Mouse (Mus musculus) C2C12 (cell line): ENCODE results near the gene Cdk5rap2. TPM values are rescaled to one million over a fixed set of nuclear protein-coding genes. Genes with fewer than 3 reads are reported as not detected.

Experiments used
- H3K27me3 ChIP-seq: one replicate; pipeline ENCODE4 v1.6.1; 2011; ENCODE audit not compliant: control insufficient read depth, insufficient read depth, insufficient read length
- H3K36me3 ChIP-seq: one replicate; pipeline ENCODE4 v1.6.1; 2011; ENCODE audit not compliant: control insufficient read depth, insufficient read depth
- H3K4me3 ChIP-seq: one replicate; pipeline ENCODE4 v1.5.1; 2011; ENCODE audit warnings: mild to moderate bottlenecking, control low read depth; ENCODE audit not compliant: poor library complexity, insufficient read depth, severe bottlenecking
- H3K79me2 ChIP-seq: one replicate; pipeline ENCODE4 v1.6.1; 2011; ENCODE audit not compliant: control insufficient read depth, insufficient read depth
- H3K79me3 ChIP-seq: one replicate; pipeline ENCODE4 v1.6.1; 2011; ENCODE audit warnings: low read depth, control low read depth
- H3ac ChIP-seq: one replicate; pipeline ENCODE3; 2011; ENCODE audit warnings: low read depth; ENCODE audit not compliant: control insufficient read depth, insufficient read length
- CEBPB ChIP-seq: IDR thresholded peaks from one replicate; pipeline ENCODE4 v1.6.1; 2011; ENCODE audit warnings: low read depth, mild to moderate bottlenecking, control low read depth, moderate library complexity
- CTCF ChIP-seq: IDR thresholded peaks from one replicate; pipeline ENCODE4 v1.5.1; 2011; ENCODE audit not compliant: control insufficient read depth, insufficient read depth, insufficient read length
- FOSL1 ChIP-seq: IDR thresholded peaks from one replicate; pipeline ENCODE4 v1.8.0; 2011; ENCODE audit warnings: mild to moderate bottlenecking, low read length; ENCODE audit not compliant: poor library complexity, insufficient read depth, severe bottlenecking
- MAX ChIP-seq: IDR thresholded peaks from one replicate; pipeline ENCODE4 v1.6.1; 2011; ENCODE audit warnings: mild to moderate bottlenecking, control low read depth
- MYOD1 ChIP-seq: IDR thresholded peaks from one replicate; pipeline ENCODE4 v1.6.1; 2011; ENCODE audit warnings: low read depth; ENCODE audit not compliant: control insufficient read depth, insufficient read length
- MYOG ChIP-seq: IDR thresholded peaks from one replicate; pipeline ENCODE4 v1.6.1; 2011; ENCODE audit not compliant: control insufficient read depth, insufficient read length; ENCODE audit errors: extremely low read depth
- USF1 ChIP-seq: IDR thresholded peaks from one replicate; pipeline ENCODE4 v1.6.1; 2011; ENCODE audit warnings: low read depth, mild to moderate bottlenecking, control low read depth, moderate library complexity
- polyA plus RNA-seq: library from polyadenylated mRNA; unstranded; fragments of >200 nt; fragmentation: generic; extraction: Trizol; gene quantifications from one replicate; pipeline ENCODE4 v1.2.1, GENCODE M21; 2012; ENCODE audit warnings: missing spikeins

Gene Cdk5rap2
- polyA plus RNA-seq, 1 experiment: 11.4 TPM

GRCm38 (mm10) chr4:70396701-70397100 lies 13.5 kb downstream of the Cdk5rap2 start:
- no peak for TF ChIP-seq CTCF
- TF ChIP-seq MYOD1: no peak
- TF ChIP-seq CEBPB: no peak
- TF ChIP-seq FOSL1: no peak
- no peak for TF ChIP-seq MAX
- no peak for TF ChIP-seq MYOG
- TF ChIP-seq USF1: no peak
- Histone ChIP-seq H3K79me3 (peaks cover 6% of the 10 kb centered on the region), H3K27me3 (no peaks in the 10 kb centered on the region), H3K79me2 (peaks cover 25% of the 10 kb centered on the region), H3K4me3 (no peak overlapping the region), H3K36me3 (peaks cover 31% of the 10 kb centered on the region), H3ac (no peak overlapping the region)

DNA sequence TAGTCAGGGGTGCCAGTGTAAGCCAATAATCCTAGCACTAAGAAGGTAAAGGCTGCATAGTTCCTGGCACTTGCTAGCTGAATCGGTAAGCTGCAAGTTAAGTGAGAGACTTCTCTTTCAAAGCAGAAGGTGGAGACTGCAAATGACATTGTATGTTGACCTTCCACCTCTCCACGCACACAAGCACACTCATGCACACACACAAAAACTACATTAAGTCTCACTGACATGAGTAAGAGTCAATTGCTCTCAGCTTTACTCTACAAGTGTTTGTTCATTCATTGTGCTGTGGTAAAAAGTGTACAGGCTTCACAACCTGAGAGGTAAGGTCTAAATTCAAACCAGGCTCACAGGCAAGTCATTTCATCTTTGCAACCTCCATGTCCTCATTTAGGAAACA lies 15.5 kb downstream of the Cdk5rap2 start:
- peaks cover 8% of the 10 kb centered on the region for H3K79me3 ChIP-seq
- no peak overlapping the region for H3K4me3 ChIP-seq
- H3K27me3 ChIP-seq: no peaks in the 10 kb centered on the region
- H3K79me2 ChIP-seq: peaks cover 43% of the 10 kb centered on the region
- H3K36me3 ChIP-seq: peaks cover 16% of the 10 kb centered on the region
- no peak overlapping the region for H3ac ChIP-seq
- TF ChIP-seq CEBPB: no peak
- TF ChIP-seq MYOG: no peak
- no peak for TF ChIP-seq USF1
- TF ChIP-seq MAX: no peak

DNA sequence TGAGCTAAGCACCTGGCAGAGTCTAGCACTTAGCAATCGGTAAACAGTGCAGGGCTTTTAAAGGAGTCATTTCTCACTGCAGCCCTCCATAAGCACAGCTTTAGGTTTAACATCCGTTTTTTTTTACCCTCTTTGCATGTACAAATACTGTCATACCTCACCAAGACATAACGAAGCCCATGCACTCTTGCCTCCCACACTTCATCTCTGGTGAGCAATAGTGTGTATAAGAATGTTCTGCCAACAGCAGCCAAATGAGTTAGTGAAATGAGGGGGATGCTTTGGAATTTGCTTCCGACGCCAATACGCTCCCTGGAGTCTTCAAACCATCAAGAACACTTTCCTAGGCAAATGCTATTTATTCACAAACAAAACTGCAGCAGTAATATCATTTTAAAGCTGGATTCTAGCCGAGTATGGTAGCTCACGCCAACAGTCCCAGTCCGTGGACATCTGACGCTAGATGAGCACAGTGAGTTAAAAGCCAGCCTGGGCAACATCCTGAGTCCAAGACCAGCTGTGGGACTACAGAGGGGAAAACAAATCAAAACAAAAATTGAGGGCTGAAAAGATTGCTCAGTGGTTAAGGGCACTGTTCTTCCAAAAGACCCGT lies 18.4 kb downstream of the Cdk5rap2 start:
- H3K36me3 ChIP-seq: peaks cover 11% of the 10 kb centered on the region

DNA sequence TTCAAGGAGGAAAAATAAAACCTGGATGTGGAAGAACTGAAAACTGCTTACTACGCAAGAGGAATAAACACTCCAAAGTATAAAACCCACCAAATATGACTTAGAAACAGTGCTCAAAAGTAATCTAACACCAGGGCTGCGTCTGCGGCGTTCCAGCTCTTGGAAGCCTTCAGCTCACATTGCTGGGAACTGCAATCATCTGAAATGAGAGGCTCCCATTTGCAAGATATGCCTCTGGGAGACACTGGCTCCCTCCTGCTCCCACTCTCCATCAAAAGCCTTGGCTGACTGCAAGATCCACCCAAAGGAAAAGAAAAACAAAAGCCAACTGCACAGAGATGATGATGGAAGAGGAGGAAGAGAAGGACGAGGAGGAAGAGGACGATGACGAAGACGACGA lies 19.2 kb downstream of the Cdk5rap2 start:
- H3K36me3 ChIP-seq: peaks cover 11% of the 10 kb centered on the region

More for the DNA sequence above, 18.4 kb downstream of the Cdk5rap2 start:
- Histone ChIP-seq H3K4me3 (no peak overlapping the region), H3K27me3 (no peaks in the 10 kb centered on the region), H3K79me2 (peaks cover 43% of the 10 kb centered on the region), H3ac (no peak overlapping the region), H3K79me3 (peaks cover 6% of the 10 kb centered on the region)
- no peak for TF ChIP-seq CTCF
- no peak for TF ChIP-seq MYOD1
- TF ChIP-seq MAX: no peak
- no peak for TF ChIP-seq MYOG

GRCm38 (mm10) chr4:70386206-70386605 lies 24.0 kb downstream of the Cdk5rap2 start:
- no peaks in the 10 kb centered on the region for H3K27me3 ChIP-seq
- no peaks in the 10 kb centered on the region for H3K36me3 ChIP-seq
- TF ChIP-seq CEBPB (no peak), MYOD1 (no peak), USF1 (no peak), MAX (no peak), CTCF (no peak)
- H3K79me3 ChIP-seq: peaks cover 3% of the 10 kb centered on the region
- no peak overlapping the region for H3K4me3 ChIP-seq
- H3ac ChIP-seq: no peak overlapping the region
- peaks cover 44% of the 10 kb centered on the region for H3K79me2 ChIP-seq

More for the DNA sequence above, 19.2 kb downstream of the Cdk5rap2 start:
- peaks cover 41% of the 10 kb centered on the region for H3K79me2 ChIP-seq
- TF ChIP-seq CTCF: no peak
- TF ChIP-seq CEBPB: no peak
- no peak for TF ChIP-seq FOSL1
- TF ChIP-seq MAX: no peak
- TF ChIP-seq MYOD1: no peak
- no peak for TF ChIP-seq USF1
- no peak for TF ChIP-seq MYOG
- no peaks in the 10 kb centered on the region for H3K27me3 ChIP-seq
- H3ac ChIP-seq: no peak overlapping the region
- H3K4me3 ChIP-seq: no peak overlapping the region
- peaks cover 6% of the 10 kb centered on the region for H3K79me3 ChIP-seq

DNA sequence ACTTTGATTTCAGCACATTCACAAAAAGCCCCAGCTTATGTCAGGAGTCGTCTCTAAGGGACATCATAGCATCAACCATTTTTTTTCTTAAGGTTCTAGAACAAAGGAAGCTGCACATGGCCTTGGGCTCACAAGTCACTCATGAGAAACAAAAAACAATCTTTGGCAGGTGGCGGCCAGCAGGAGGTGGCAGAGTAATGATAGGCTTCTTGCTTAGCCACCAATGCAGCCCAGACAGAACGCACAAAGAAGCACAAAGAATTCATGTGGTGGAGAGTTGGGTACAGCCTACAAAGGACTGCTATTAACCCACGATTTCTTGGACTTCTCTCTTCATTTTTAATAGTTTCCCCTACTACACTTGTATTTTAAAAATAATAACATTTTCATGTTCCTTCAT lies 32.9 kb downstream of the Cdk5rap2 start:
- no peak overlapping the region for H3ac ChIP-seq
- H3K27me3 ChIP-seq: no peaks in the 10 kb centered on the region
- H3K4me3 ChIP-seq: no peak overlapping the region
- no peaks in the 10 kb centered on the region for H3K79me3 ChIP-seq
- H3K79me2 ChIP-seq: peaks cover 5% of the 10 kb centered on the region
- H3K36me3 ChIP-seq: peaks cover 5% of the 10 kb centered on the region
- no peak for TF ChIP-seq MAX
- TF ChIP-seq CTCF: no peak
- no peak for TF ChIP-seq CEBPB
- no peak for TF ChIP-seq MYOG
- TF ChIP-seq MYOD1: no peak
- TF ChIP-seq USF1: no peak
- TF ChIP-seq FOSL1: no peak
